Mouse (Mus musculus): ENCODE results near the gene Pald1. TPM values are rescaled to one million over a fixed set of nuclear protein-coding genes. Genes with fewer than 3 reads are reported as not detected.
A peak's percentile ranks its signal among the peaks of the same experiment; 100 is the strongest.

Gene Pald1
- 14.5 and 16.3 TPM in 2 replicates for polyA plus RNA-seq (2015; fragmentation: Nextera tagmentation; extraction: Ambion mirVana)

DNA sequence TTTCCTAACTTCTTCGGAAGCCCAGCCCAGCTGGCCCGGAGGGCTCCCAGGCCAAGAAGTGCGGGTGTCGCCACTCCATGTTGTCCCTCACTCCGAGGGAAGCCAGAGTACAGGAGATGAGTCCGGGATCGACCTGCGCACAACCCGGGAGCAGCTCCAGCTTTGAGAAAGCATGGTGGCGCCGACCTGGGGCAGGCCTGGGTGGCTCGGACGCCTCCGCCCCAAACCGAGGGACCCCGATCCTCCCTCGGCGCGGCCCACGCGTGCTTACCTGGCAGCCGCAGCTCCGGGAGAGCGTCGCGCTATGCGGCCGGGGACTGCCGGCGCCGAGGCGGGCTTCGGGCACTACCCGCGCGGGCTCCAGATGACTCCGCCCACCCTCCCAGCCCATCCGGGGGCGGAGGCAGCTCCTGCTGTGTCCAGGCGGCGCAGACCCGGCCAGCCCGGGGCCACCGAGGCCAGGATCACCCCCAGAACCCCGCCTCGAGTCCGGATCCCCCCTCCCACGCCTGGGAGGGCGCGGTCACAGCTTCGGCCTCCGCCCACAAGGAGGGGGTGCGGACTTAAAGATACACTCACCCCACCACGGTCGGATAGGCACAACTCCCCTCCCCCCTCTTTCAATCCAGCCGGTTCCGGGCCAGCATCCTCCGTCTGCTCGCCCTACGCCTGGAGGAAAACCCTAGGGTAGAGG is at the start of gene Pald1:
Gene Pald1 (minus strand): TSS at position 510 of the 694 bp plus-strand sequence.
- under 1% methylated on average over 60 of the region's 60 CpGs for WGBS
- peak within 1 kb of the TSS; percentile 1; the same call in 1 of the 2 replicates for H3K27ac ChIP-seq
- H3K9ac ChIP-seq: peak within 1 kb of the TSS; percentile 70
- H3K4me1 ChIP-seq (replicated peaks): peaks cover 56% of the 10 kb centered on the region
- peak within 1 kb of the TSS; percentile 99 for H3K4me2 ChIP-seq (replicated peaks)
- peak within 1 kb of the TSS; percentile 67 for H3K4me3 ChIP-seq (replicated peaks)
- H3K36me3 ChIP-seq: no peaks in the 10 kb centered on the region
- ATAC-seq: peak; percentile 92
- H3K9me3 ChIP-seq: no peaks in the 10 kb centered on the region
- no peaks in the 10 kb centered on the region for H3K27me3 ChIP-seq (replicated peaks)

DNA sequence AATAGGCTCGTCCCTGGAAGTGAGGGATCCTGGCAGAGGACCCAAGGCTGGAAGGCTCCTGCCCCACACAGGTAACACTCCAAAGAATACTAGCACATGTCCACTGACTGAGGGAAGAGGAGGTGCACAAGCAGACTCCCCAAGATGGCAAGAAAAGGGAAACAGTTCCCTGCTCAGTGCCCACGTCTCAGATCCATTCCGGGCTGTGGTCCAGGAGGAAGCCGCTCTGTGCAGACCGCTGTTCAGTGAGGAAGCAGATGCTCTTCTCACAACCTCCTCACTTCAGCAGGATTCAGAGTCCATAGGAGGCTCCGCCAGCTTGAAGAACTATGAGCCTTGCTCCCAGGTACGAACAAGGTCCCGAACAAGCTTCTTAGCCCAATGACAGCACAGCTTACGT is 48.0 kb upstream of the Pald1 start:
- Histone ChIP-seq H3K9ac (no peak overlapping the region), H3K4me3 (replicated peaks) (no peak overlapping the region), H3K27ac (no peak overlapping the region), H3K9me3 (no peaks in the 10 kb centered on the region), H3K27me3 (replicated peaks) (no peaks in the 10 kb centered on the region), H3K4me1 (replicated peaks) (no peaks in the 10 kb centered on the region), H3K36me3 (peaks cover 42% of the 10 kb centered on the region), H3K4me2 (replicated peaks) (no peak overlapping the region)
- 83% methylated on average over 9 of the region's 9 CpGs for WGBS
- ATAC-seq: no peak

DNA sequence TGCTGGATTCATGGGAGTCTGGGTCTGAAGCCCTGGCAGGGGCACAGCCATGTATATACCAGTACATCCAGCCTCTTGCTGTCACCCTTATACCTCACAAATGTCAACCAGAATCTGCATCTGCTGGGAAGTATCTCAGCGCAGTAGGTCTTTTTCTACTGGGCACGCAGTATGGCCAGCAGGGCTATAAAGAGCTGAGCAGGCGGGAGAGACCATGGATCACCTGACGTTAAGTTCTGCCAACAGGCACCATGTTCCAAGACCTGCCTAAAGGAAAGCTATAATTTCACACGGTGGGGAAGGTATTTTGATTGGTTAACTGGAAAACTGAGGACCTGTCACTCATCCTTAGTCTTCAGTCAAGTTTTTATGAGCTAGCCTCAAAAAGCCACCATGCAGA is 45.7 kb upstream of the Pald1 start:
- Histone ChIP-seq H3K4me2 (replicated peaks) (no peak overlapping the region), H3K4me3 (replicated peaks) (no peak overlapping the region), H3K9me3 (no peaks in the 10 kb centered on the region), H3K27ac (no peak overlapping the region), H3K4me1 (replicated peaks) (peaks cover 7% of the 10 kb centered on the region; the same call in 1 of the 2 replicates), H3K9ac (no peak overlapping the region), H3K36me3 (peaks cover 33% of the 10 kb centered on the region), H3K27me3 (replicated peaks) (no peaks in the 10 kb centered on the region)
- no peak for ATAC-seq
- WGBS: 92% methylated on average over 5 of the region's 5 CpGs

DNA sequence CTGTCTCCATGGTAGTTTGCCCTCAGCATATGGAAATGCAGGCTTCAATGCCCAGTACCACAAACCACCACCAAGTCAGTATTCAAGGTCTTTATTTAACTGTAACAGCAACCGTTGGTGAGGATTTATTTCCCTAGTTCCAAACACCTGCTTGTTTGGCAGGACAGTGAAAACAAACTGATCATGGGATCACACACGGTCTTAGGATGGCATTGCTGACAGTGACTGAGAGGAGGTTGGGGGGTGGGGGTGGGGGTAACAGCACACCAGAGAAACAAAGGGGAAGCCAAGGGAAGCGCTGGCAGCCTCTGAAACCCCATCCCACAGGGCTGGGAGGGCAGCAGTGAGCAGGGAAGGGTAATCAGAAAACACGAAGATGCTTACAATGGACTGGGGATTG is 45.1 kb upstream of the Pald1 start:
- H3K27ac ChIP-seq: no peak overlapping the region
- no peaks in the 10 kb centered on the region for H3K27me3 ChIP-seq (replicated peaks)
- H3K4me2 ChIP-seq (replicated peaks): no peak overlapping the region
- H3K9me3 ChIP-seq: no peaks in the 10 kb centered on the region
- H3K9ac ChIP-seq: no peak overlapping the region
- WGBS: 69% methylated on average over 4 of the region's 4 CpGs
- ATAC-seq: no peak
- H3K4me1 ChIP-seq (replicated peaks): peaks cover 7% of the 10 kb centered on the region; the same call in 1 of the 2 replicates
- H3K36me3 ChIP-seq: peaks cover 27% of the 10 kb centered on the region
- H3K4me3 ChIP-seq (replicated peaks): no peak overlapping the region

DNA sequence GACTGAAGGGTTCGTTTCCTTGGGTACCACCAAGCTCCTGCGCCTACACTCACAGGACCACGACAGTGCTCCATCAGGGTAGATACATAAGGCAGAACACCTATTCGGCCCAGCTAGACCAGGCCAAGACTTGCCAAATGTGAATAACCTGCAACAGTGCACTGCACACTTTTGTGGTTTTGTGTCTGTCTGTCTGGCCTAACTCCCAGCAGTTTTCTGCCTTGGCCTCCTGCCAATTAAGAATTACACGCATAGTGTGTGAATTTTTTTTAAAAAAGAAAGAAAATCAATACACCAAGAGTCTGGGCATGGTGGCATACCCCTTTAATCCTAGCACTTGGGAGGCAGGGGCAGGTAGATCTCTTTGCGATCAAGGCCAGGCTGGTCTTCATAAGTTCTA is 44.6 kb upstream of the Pald1 start:
- peaks cover 7% of the 10 kb centered on the region; the same call in 1 of the 2 replicates for H3K4me1 ChIP-seq (replicated peaks)
- WGBS: 85% methylated on average over 6 of the region's 6 CpGs
- no peak for ATAC-seq
- no peaks in the 10 kb centered on the region for H3K9me3 ChIP-seq
- peaks cover 24% of the 10 kb centered on the region for H3K36me3 ChIP-seq
- H3K27me3 ChIP-seq (replicated peaks): no peaks in the 10 kb centered on the region
- no peak overlapping the region for H3K4me2 ChIP-seq (replicated peaks)
- no peak overlapping the region for H3K27ac ChIP-seq
- H3K9ac ChIP-seq: no peak overlapping the region
- H3K4me3 ChIP-seq (replicated peaks): no peak overlapping the region

DNA sequence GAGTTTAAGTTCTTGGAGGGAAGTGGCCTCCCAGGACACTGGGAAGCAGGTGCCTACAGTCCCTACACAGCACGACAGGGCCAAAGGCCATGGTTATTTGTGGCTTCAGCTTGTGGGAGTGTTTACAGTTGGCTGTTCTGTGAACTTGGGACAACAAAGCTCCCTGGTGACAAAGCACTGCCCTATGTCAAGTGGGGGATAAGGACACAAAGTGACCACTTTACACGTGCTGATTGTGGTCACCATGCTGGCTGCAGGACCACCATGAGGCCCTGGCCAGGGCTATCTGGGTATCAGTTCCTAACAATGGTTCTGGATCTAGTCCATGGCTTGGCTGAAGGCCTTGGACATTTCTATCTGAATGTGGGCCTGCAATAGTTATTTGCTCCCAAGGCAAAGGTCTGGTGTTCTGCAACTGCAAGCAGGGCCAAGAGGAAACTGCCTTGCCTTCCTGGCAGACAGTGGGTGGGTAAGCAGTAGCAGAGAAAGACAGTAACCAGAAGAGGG is 43.0 kb upstream of the Pald1 start:
- H3K9ac ChIP-seq: no peak overlapping the region
- ATAC-seq: no peak
- H3K36me3 ChIP-seq: 0 out of 2 replicates have a peak, but pooled peaks cover 19% of the 10 kb centered on the region
- H3K27ac ChIP-seq: no peak overlapping the region
- WGBS: 43% methylated on average over 2 of the region's 2 CpGs
- H3K4me1 ChIP-seq (replicated peaks): peaks cover 7% of the 10 kb centered on the region; the same call in 1 of the 2 replicates
- H3K27me3 ChIP-seq (replicated peaks): no peaks in the 10 kb centered on the region
- H3K9me3 ChIP-seq: no peaks in the 10 kb centered on the region
- no peak overlapping the region for H3K4me3 ChIP-seq (replicated peaks)
- no peak overlapping the region for H3K4me2 ChIP-seq (replicated peaks)

DNA sequence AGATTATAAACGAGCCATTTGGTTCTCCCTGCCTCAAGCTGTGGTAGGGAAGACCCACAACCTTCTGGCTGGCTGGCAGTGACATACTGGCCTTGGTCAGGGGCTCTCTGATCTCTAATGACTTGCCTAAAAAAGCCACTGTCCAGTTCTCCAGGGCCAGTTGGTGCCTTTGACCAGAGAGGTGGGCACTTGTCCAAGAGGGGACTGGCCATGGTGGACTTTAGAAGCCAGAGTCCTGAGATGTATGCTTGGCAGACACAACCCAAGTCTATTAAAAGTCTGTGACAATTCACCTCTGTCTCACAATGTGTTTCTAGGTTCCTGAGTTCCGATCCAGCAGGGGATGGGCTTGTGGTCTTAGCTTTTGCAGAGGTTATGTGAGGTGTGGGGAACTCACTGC is 41.7 kb upstream of the Pald1 start:
- ATAC-seq: no peak
- WGBS: 67% methylated on average over 2 of the region's 2 CpGs
- no peak overlapping the region for H3K9ac ChIP-seq
- H3K27ac ChIP-seq: no peak overlapping the region
- H3K4me2 ChIP-seq (replicated peaks): no peak overlapping the region
- peaks cover 7% of the 10 kb centered on the region; the same call in 1 of the 2 replicates for H3K4me1 ChIP-seq (replicated peaks)
- H3K36me3 ChIP-seq: 0 out of 2 replicates have a peak, but pooled peaks cover 9% of the 10 kb centered on the region
- peaks cover 5% of the 10 kb centered on the region for H3K27me3 ChIP-seq (replicated peaks)
- H3K9me3 ChIP-seq: no peaks in the 10 kb centered on the region
- no peak overlapping the region for H3K4me3 ChIP-seq (replicated peaks)

DNA sequence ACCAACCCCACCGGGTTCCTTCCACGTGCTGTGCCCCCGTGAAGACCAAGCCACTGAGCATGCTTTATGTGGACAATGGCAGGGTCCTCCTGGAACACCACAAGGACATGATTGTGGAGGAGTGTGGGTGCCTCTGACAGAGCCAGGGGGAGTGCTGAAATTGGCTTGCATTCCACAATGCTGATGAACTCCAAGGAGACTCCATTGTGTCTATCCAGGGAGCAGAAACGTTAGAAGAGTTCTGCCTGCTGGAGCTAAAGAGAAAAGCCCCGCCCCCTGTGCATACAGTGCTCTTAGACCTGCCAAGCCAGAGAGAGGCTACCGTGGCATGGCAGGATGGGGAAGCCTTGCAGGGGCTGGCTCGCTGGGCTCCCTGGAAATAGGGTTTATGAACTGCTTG is 41.2 kb upstream of the Pald1 start:
- no peak overlapping the region for H3K4me2 ChIP-seq (replicated peaks)
- 23% methylated on average over 7 of the region's 7 CpGs for WGBS
- H3K4me1 ChIP-seq (replicated peaks): peaks cover 7% of the 10 kb centered on the region; the same call in 1 of the 2 replicates
- 0 out of 2 replicates have a peak, but pooled peaks cover 4% of the 10 kb centered on the region for H3K36me3 ChIP-seq
- no peak overlapping the region for H3K4me3 ChIP-seq (replicated peaks)
- H3K9me3 ChIP-seq: no peaks in the 10 kb centered on the region
- H3K9ac ChIP-seq: no peak overlapping the region
- H3K27me3 ChIP-seq (replicated peaks): peaks cover 11% of the 10 kb centered on the region
- H3K27ac ChIP-seq: no peak overlapping the region
- ATAC-seq: no peak

DNA sequence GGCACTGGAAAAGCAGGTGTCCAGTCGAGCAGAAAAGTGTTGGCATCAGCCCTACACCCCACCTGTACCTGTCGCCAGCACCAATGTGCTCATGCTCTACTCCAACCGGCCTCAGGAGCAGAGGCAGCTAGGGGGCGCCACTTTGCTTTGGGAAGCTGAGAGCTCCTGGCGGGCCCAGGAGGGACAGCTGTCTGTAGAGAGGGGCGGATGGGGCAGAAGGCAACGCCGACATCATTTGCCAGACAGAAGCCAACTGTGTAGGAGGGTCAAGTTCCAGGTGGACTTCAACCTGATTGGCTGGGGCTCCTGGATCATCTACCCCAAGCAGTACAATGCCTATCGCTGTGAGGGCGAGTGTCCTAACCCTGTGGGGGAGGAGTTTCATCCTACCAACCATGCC is 40.0 kb upstream of the Pald1 start:
- Histone ChIP-seq H3K27me3 (replicated peaks) (peaks cover 23% of the 10 kb centered on the region), H3K4me2 (replicated peaks) (no peak overlapping the region), H3K27ac (no peak overlapping the region), H3K9ac (no peak overlapping the region), H3K36me3 (no peaks in the 10 kb centered on the region), H3K9me3 (no peaks in the 10 kb centered on the region), H3K4me3 (replicated peaks) (no peak overlapping the region), H3K4me1 (replicated peaks) (peaks cover 14% of the 10 kb centered on the region)
- WGBS: 70% methylated on average over 10 of the region's 10 CpGs
- ATAC-seq: peak; percentile 23; the same call in 1 of the 2 replicates

DNA sequence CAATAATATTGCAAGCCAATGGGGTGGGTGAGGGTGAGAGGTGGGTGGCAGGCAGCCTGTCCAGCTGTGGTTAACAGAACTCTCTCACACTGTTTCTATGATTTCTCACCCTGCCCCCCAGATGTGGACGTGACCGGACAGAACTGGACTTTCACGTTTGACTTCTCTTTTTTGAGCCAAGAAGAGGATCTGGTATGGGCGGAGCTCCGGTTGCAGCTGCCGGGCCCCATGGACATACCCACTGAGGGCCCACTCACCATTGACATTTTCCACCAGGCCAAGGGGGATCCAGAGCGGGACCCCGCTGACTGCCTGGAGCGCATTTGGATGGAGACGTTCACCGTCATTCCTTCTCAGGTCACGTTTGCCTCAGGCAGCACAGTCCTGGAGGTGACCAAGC is 39.5 kb upstream of the Pald1 start:
- ATAC-seq: no peak

DNA sequence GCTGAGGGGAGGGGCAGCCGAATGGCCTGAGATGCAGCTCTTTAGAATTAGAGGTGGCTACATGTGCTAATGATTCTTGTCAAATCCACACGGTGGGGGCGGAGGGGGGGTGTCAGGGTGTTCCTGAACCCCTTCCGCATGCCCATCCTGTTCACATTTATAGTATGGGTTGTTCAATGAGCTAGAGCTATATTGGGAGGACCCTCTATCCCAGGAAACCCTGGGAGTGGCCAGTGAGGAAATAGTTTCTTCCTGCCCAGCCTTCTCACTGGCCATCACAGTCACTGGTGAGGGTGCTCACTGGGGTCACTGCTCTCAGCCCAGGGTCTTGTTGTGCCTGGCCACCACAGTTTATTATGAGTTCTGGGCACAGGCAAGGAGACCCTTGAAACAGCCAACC is 36.7 kb upstream of the Pald1 start:
- peaks cover 42% of the 10 kb centered on the region for H3K27me3 ChIP-seq (replicated peaks)
- no peaks in the 10 kb centered on the region for H3K9me3 ChIP-seq
- 63% methylated on average over 4 of the region's 4 CpGs for WGBS
- no peaks in the 10 kb centered on the region for H3K36me3 ChIP-seq
- no peak overlapping the region for H3K27ac ChIP-seq
- peaks cover 18% of the 10 kb centered on the region for H3K4me1 ChIP-seq (replicated peaks)
- H3K9ac ChIP-seq: no peak overlapping the region
- no peak for ATAC-seq
- H3K4me3 ChIP-seq (replicated peaks): no peak overlapping the region
- no peak overlapping the region for H3K4me2 ChIP-seq (replicated peaks)

More for the DNA sequence above, 39.5 kb upstream of the Pald1 start:
- Histone ChIP-seq H3K36me3 (no peaks in the 10 kb centered on the region), H3K4me2 (replicated peaks) (no peak overlapping the region), H3K27me3 (replicated peaks) (peaks cover 27% of the 10 kb centered on the region), H3K9me3 (no peaks in the 10 kb centered on the region), H3K27ac (no peak overlapping the region), H3K4me1 (replicated peaks) (peaks cover 18% of the 10 kb centered on the region), H3K9ac (no peak overlapping the region), H3K4me3 (replicated peaks) (no peak overlapping the region)
- 75% methylated on average over 12 of the region's 12 CpGs for WGBS

DNA sequence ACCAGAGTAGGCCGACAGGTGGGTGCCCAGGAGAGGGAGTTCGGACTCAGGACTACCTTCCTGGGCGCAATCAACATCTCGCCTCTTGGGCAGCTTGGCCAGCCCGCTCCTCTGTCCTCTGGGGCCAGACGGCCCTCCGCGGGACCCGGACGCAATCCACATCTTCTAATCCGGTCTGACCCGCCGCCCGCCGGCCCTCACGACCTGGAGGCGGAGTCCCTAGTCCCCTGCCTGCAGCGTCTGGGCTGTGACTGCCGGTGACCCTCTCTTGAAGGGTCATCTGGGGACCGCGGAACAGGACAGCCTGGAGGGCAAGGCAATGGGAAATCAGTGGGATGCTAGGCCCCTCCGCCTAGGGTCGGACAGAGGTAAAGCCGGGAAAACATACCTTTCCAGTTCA is 35.8 kb upstream of the Pald1 start:
- Histone ChIP-seq H3K4me2 (replicated peaks) (0 out of 2 replicates have a peak overlapping the region, but pooled peaks have one; percentile 89), H3K27ac (no peak overlapping the region), H3K9ac (no peak overlapping the region), H3K27me3 (replicated peaks) (peaks cover 42% of the 10 kb centered on the region), H3K9me3 (no peaks in the 10 kb centered on the region), H3K4me3 (replicated peaks) (no peak overlapping the region), H3K4me1 (replicated peaks) (peaks cover 13% of the 10 kb centered on the region), H3K36me3 (no peaks in the 10 kb centered on the region)
- 11% methylated on average over 24 of the region's 24 CpGs for WGBS
- ATAC-seq: no peak
